Mouse (Mus musculus): ENCODE measurements around the gene Angel1.

Gene Angel1

DNA sequence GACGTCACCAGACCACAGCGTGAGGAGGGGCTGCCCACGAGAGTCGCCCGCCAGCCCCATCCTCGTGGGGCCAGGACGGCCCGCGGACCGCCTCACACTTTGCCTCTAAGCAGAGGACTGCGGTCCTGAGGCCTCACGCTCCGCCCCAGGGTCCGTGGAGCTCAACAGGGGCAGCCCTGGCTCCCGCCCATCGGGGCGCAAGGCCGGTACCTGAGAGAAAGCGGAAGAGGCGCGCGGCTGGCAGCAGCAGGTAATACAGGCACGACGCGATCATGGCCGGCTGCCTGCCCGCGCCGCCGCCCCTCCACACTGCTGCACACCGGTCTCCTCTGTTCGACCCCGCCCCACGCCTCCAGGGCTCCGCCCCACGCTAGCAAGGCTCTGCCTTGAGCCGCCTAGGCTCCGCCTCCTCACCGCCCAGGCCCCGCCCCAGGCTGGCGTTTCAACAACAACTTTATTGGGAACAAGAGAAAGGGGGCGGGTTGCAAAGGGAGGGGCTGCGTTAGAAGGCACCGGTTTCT lies at the start of gene Angel1:
Gene Angel1, minus strand, starts transcription at position 341 of the 521 bp plus-strand sequence.
- DNase-seq (ENCODE audit: low read depth, low spot score): peak; percentile 97

DNA sequence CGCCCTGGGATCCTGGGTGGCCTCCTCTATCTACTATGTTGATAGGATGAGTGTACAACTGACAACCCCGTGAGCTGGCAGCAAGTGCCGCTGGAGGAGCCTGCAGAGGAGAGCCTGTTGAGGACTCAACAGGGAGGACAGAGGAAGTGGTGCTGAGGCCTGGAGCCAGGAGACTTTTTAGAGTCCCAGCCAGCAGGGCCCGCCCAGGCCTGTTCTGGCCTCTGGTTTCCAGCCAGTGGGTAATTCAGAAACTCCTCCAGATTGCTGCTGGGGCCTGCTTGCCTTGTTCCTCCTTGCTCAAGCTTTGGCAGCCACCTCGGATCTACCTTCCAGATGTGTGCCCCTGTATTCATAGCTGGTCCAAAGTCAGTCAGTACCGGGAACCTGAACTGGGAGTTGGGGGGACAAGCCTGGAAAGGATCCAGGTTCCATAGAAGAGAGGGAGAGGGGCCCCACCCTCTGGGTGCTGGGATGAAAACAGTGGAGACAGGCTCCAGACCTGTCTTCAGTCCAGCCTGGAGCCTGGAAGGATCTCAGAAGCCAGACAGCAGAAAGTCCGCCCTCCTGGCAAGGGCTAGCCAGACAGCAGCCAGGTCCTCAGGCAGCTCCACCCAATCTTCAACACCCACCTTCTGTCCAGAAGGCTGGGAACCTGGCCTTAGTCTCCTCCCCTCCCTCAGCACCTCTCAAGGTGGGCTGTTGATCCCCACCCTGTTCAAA lies 49.5 kb upstream of the Angel1 start:
- DNase-seq (ENCODE audit: low read depth, low spot score): no peak

DNA sequence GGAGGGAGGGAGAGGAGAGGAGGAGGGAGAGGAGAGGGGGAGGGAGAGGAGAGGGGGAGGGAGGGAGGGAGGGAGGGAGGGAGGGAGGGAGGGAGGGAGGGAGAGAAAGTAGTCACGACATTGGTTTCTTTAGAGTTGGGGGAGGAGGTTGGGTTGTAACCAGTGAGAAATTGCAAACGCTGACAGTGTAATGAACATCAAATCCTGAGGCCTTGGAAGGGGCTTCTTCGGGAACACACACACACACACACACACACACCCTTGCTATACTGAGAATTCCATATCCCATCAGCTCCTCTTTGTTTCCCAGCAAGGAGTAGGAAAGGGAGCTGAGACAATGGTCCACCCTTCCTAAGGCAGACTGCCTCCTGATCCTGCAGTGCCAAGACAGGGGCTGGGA lies 46.3 kb upstream of the Angel1 start:
- no peak for DNase-seq (ENCODE audit: low read depth, low spot score)

DNA sequence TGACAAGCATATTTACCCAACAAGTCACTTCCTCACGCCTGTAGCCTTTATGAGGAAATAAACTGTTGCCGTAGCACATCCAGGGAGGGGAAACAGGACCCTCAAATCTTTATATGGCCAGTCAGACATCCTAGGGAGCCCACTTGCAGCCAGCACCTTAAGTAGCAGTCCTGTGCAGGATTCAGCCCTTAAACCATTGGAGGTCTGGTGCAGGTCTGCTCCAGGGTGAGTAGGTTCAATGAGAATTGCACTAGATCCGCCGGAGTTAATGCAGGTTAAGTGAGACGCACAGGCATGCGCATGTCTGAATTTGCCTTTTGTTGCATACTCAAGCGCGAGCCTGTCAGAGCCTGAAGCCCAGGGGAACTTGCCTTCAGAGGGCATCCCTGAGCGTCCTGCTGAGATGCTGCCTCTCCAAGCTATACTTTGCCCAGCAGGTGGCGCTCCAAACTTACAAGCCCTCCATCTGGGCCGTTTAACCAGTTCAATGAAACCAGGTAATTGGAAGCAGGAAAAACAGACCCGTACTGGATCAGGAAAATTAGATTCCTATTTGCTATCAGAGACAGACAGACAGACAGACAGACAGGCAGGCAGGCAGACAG lies 45.7 kb upstream of the Angel1 start:
- peak; percentile 95 for DNase-seq (ENCODE audit: low read depth, low spot score)

DNA sequence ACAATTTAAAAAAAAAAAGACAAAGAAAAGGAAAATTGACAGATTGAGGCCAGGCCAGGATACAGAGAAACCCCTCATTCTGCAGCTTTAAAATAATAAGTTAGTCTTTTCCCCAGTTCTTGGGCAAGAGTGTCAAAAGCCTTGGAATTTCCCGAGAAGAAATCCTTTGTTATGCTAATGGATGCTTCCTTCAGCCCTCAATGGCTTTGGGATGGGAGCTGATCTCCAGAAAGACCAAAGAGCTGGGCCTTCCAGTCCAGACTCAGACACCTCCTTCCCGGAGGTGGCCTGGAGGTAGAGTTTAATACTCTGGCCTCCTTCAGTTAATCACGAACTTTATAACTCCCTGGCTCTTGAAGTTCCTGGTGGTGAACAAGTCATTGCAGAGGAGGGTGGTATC lies 44.7 kb upstream of the Angel1 start:
- DNase-seq (ENCODE audit: low read depth, low spot score): no peak

DNA sequence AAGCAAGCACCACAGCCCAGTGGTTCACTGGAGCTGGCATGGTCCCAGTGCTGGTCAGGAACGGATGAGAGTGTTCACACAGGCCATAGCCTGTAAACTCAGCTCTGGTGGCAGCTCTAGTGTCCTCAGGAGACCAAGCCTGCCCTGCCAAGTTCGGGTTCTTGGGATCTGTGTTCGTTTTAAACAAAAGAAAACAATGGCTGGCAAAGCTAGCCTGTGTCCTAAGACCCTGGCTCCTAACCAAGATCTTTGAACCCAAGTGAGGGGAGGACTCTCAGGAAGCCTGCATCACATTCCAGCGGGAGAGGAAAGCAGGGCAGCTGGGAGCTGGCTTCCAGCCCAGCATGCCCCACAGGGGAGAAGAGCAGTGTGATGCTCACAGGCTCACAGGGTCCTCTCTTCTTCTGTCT lies 44.0 kb upstream of the Angel1 start:
- no peak for DNase-seq (ENCODE audit: low read depth, low spot score)

DNA sequence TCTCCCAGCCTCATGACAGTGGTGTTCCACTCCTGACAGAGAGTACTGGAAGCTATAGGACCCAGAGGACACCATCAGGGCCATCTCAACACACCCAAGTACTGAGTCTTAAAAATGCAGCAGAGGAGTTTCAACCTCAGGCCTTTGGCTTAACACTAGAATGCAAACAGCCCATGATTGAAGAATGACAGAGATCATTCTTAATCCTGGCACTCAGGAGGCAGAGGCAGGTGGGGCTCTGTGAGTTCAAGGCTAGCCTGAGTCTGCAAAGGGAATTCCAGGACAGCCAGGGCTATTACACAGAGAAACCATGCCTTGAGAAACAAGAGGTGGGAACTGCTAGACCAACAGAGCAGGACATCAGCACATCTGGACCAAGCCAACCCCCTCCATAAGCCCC lies 43.6 kb upstream of the Angel1 start:
- DNase-seq (ENCODE audit: low read depth, low spot score): no peak

DNA sequence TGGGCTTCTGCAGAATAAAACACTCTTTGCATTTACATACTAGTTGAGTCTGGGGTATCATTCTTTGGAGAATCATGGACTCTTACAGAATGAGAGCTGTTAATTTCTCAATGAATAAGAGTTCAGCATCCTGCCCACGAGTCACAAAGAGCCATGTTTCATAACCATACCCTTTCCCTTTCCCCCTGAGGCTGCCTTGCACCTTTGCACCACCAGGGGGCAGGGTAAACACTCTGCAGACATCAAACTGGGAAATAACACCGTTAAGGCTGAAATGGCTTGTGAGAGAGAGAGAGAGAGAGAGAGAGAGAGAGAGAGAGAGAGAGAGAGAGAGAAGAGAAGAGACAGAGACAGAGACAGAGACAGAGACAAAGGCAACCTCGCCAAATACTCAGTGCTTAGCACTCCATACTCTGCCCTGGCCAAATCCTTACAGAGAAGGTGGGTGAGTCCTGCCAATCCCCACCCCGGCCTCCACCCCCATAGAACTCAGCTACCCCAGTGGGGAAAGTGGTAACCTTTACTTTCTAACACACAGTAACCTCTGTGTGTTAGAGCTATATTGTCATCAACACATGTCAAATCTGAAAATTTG lies 42.8 kb upstream of the Angel1 start:
- DNase-seq (ENCODE audit: low read depth, low spot score): peak; percentile 81

DNA sequence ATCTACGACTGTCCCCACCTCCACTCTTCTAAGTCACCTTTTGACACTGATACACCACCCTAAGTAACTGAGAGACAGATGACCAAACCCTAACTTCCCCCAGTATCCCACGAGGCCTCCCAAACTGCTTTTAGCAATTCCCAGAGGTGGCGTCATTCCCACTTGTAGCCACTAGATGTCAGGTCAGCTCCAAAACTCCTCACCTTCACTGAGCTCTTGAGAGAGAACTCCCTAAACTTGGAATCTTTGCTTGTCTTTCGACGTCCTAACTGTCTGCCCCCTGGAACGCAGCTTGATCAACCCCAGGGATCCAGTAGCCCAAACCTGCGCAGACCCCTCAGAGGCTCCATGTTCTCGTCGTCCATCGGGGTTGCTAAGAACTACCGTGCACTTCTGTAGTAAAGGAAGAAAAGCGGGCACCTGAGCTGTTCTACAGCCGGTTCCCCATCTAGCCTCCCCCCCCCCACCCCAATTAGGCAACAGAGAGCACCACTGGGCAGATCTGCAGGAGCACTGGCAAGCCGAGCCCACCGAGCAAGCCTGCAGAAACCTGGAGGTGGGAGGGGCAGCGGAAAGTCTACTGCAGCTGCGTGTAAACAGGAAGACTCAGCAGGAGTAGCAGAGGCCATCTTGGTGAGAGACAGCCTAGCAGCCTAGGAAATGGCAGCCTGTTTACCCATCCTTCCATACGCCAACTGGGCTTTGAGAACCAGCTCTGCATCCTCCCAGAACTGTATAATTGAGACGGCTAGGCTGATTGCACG lies 41.8 kb upstream of the Angel1 start:
- DNase-seq (ENCODE audit: low read depth, low spot score): peak; percentile 77

DNA sequence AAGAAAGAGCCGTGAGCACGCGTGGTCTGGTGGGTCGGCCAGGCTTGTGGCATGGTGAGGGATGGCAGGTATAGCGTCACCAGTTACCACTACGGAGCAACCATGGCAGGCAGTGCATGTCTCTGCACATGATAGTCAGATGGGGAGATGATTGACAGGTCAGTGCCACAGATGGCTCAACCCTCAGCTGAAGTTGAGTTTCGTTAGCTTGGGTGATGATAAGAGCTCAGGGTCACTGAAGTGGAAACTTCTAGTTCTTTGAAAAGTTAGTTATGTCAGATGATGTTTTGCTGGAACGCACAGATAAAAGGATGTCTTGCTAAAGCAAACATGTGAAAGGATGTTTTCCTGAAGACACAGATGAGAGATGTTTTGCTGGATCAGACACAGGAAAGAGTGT lies 40.2 kb upstream of the Angel1 start:
- no peak for DNase-seq (ENCODE audit: low read depth, low spot score)

DNA sequence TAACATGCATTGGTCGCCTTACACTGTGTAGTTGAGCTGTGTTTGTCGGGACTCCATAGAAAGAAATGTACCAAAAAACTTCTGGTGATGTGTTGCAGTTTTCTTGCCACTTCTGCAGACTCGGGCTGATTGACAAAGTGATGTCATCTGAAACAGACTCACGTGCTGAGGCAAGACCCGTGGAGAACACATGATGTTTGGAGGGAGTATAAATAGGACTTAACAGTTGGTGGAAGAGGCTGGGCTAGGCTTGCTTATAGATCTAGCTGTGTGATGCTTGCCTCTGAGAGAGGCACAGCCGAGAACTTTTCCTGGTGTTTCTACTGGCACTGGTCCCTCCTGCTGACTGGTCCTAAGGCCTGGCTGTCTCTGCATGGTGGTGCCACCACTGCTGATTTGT lies 37.8 kb upstream of the Angel1 start:
- DNase-seq (ENCODE audit: low read depth, low spot score): no peak

DNA sequence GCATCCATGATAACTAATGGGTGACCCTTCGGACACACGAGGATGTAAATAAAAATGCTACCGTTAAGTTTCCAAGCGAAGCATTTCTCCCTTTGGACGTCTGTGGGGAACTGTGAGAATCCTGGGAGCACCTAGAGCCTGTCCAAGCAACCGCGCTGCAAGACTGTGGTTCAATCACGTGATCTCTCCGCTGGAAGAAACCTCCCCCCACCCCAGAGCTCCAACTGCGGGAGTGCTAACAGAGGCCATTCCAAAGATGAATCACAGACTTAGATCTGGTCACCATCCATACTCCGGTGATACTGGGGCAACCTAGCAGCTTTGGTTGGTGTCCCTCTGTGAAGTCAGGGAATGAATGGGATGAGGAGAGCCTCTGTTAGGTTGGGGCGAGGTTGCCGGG lies 34.8 kb upstream of the Angel1 start:
- DNase-seq (ENCODE audit: low read depth, low spot score): no peak

DNA sequence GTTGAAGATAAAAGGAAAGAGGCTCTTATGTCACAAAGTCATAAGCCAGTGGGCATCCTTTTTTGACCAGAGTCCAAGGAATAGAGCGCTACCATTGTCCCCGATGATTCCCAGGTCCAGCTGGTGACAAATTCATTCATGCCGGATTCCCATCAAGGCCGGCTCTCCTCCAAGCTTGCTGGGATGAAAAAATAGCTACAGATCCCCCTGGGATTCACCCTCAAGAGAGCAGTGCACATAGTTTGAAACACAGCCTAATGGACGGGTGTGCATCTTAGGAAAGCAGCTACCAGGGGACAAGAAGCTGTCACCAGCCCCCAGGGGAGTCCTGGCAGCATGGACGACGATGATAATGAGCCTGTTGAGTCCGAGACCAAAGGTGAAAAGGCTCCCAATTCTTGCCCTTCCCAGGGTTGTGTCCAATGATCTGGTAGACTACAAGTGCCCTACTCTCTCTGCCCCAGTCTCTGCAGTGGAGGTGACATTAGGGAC lies 8.1 kb upstream of the Angel1 start, which contains the start of gene Lrrc74a:
Gene Lrrc74a, plus strand, starts transcription at position 51 of the 492 bp plus-strand sequence.
- DNase-seq (ENCODE audit: low read depth, low spot score): no peak

DNA sequence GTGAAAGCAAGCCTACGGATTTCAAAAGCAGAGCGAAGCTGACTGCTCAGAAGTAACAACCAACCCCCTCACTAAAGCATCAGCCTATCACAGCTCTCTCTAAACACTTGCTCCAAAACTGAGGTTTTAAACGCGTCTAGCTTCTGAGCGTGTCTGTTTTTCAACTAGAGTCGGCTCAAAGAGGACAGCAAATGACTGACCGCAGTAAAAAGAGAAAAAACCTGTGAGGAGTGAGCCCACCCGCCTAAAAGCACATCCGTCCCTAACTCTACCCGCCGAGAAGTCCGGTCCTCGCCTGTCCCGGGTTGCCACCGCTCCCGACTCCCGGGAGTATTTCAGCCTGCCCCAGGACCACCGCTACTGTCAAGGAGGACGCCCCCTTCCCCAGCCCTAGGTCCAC lies 554 bp downstream of the Angel1 start:
- DNase-seq (ENCODE audit: low read depth, low spot score): peak; percentile 32

DNA sequence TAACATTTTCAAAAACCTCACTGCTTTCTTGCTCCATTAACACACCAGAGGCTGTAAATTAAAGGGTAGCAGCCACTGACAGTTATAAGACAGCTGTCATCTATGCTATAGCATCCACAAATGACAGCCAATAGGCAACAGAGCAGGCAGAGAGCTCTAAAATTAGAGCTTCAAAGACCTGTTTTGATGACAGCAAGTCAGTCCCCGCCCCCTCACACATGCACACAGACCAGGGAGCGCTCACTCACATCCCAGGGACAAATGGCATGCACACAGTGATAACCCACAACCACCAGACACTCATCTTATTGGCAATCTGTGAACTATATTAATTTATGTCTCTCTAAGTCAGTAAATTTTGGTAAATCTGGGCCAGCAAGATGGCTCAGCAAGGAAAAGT lies 2.0 kb downstream of the Angel1 start:
- DNase-seq (ENCODE audit: low read depth, low spot score): no peak

DNA sequence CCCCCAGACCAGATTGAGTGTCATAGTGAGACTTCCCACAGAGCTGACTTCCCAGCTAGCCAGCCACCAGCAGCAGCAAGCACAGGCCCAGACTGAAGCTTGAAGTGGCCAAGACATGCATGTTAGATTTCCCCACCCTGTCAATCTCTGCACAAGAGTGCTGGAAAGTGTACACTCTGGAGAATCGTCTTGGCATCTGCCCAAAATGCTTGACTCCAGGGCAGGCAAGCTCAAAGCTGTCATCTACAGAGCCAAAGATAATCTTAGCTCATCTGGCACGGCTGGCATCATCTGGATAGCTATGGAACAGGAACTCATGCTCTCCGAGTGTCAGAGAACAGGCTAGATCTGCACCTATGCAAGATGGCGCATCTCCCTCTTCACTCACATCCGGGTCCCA lies 4.8 kb downstream of the Angel1 start:
- DNase-seq (ENCODE audit: low read depth, low spot score): no peak

DNA sequence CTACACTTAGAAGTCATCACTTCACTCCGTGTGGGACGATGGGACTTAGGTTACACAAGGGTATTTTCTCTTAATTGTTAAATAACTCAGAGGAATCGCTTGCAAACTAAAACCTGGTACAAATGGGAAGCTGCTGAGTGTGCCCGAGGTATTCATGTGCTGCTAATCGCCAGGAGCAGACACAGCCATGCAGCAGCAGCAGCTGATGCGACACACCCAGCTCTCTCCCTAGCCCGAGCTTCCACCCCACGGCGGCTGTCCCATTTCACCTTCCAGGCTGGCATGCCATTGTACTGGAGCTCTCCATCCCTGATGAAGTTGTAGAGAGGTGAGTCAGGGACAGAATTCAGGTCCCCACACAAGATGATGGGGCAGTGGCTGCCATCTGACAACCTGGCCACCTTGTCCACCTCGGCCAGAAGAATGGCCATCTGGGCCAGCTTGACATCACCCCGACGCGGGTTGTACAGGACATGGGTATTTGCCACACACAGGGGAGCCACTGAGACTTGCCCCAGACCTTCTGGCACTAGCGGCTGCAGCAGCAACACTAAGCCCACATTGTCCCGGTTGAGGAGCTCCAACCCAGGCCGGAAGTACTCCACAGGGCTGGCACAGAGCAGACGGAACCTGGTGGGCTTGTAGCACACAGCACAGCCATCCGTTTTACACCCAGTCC lies 6.2 kb downstream of the Angel1 start:
- DNase-seq (ENCODE audit: low read depth, low spot score): no peak

DNA sequence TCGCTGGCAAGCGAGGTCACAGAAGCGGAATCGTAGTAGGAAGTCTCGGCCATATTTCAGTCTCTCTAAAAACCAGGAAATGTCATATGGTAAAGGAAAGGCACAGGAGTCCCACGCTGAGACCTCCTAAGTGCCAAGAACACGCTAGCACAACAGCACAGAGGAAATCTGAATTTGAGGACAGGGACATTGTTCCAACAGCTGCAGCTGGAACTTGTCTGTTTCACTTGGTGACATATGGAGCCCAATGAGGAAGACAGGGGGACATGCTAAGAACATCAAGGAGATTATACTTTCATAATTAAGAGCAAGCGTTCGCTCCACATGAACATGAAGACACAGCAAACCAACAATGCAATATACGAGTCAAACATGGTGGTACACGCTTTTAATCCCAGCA lies 9.3 kb downstream of the Angel1 start:
- DNase-seq (ENCODE audit: low read depth, low spot score): no peak

DNA sequence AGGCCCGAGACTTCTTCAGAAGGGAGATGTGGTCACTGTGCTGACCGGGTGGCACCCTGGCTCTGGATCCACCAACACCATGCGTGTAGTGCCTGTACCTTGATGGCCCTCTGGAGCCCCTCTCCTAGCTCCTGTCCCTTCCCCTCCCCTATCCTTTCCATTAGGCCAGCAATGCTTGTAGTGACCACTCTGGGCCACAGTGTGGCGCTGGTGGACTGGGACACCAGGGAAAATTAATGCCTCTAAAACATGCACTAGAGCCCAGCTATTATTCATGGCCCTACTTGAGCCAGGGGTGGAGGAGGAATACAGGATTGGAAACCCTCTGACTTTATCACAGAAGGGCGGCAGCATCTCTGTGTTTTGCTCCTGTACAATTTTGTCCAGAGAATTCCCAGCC lies 10.9 kb downstream of the Angel1 start:
- DNase-seq (ENCODE audit: low read depth, low spot score): peak; percentile 75

DNA sequence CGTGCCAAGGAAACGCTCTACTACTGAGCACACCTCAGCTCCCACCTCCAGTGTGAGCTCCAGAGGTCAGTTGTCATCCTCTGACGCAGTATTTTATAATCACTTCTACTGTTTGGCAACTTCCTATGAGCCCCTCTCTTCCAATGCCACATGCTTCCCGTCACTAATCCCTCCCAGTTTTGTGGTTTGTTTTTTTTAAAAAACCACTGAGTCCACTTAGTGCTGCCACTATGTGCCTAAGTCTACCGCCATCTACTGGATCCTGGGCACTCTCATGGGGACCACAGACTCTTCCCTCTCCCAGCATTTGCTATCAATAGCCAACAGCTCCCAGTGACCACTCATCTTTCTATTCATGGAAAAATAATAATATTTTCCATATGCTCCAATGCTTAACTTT lies 12.2 kb downstream of the Angel1 start:
- no peak for DNase-seq (ENCODE audit: low read depth, low spot score)

DNA sequence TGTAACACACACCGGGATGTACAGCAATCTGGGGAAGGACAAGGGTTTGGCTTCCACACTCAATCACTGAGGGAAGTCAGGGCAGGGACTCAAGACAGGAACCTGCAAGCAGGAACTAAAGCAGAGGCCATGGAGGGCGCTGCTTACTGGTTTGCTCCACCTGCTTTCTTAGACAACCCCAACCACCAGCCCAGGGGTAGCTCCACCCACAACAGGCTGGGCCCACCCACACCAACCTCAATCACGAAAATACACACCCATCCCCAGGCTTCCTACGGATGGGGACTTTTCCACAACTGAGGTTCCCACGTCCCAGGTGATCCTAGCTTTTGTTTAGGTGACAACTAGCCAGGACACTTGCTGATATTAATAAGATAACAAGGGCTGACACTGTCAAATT lies 20.4 kb downstream of the Angel1 start:
- no peak for DNase-seq (ENCODE audit: low read depth, low spot score)
